Mouse (Mus musculus) forebrain, embryonic 13.5 days (tissue): ENCODE results near the gene Hsdl2. TPM values are rescaled to one million over a fixed set of nuclear protein-coding genes. Genes with fewer than 3 reads are reported as not detected.
"Not testable (repeated sequence)": the region's sequence is repeated elsewhere in the genome, so short reads cannot be mapped to it uniquely, and the experiment has no call there.

ENCODE experiments used
- ATAC-seq: fragments of 200-750 bp; cut with Nextera tagmentation; 2 replicates; pipeline ENCODE4 v1.8.0; 2017
- H3K27ac ChIP-seq: fragments of 300-500 bp; sonication (generic); 2 replicates; pipeline ENCODE4 v1.5.1; 2015; ENCODE audit warnings: inconsistent platforms, mild to moderate bottlenecking, moderate library complexity
- H3K27me3 ChIP-seq: fragments of 300-500 bp; sonication (generic); 2 replicates; pipeline ENCODE4 v1.6.1; 2015; ENCODE audit warnings: mild to moderate bottlenecking, inconsistent platforms
- H3K36me3 ChIP-seq: fragments of 300-500 bp; sonication (generic); 2 replicates; pipeline ENCODE4 v1.6.1; 2015; ENCODE audit warnings: mild to moderate bottlenecking, inconsistent platforms; ENCODE audit not compliant: poor library complexity, severe bottlenecking
- H3K4me1 ChIP-seq: fragments of 300-500 bp; sonication (generic); 2 replicates; pipeline ENCODE4 v1.6.1; 2015; ENCODE audit warnings: inconsistent platforms
- H3K4me2 ChIP-seq: fragments of 300-500 bp; sonication (generic); 2 replicates; pipeline ENCODE4 v1.6.1; 2015; ENCODE audit warnings: inconsistent platforms, mild to moderate bottlenecking, moderate library complexity
- H3K4me3 ChIP-seq: fragments of 300-500 bp; sonication (generic); 2 replicates; pipeline ENCODE4 v1.5.1; 2015; ENCODE audit warnings: mild to moderate bottlenecking, inconsistent platforms
- H3K9ac ChIP-seq: fragments of 300-500 bp; sonication (generic); 2 replicates; pipeline ENCODE4 v1.6.1; 2015; ENCODE audit warnings: mild to moderate bottlenecking, inconsistent platforms
- H3K9me3 ChIP-seq: fragments of 300-500 bp; sonication (generic); replicated peaks from 2 replicates; pipeline ENCODE4 v1.6.1; 2016; ENCODE audit warnings: inconsistent platforms
- WGBS: fragments of 180-500 bp; shearing (Covaris S2); methylation state at CpG from one replicate; pipeline ENCODE4 v1.1.7; 2015; 5-methylcytosine and 5-hydroxymethylcytosine counted together
- polyA plus RNA-seq: library from polyadenylated mRNA; unstranded; fragments of >200 nt; fragmentation: Nextera tagmentation; extraction: Ambion mirVana; gene quantifications from 2 replicates; pipeline ENCODE4 v1.2.1, GENCODE M21; 2015

The Hsdl2 gene
- polyA plus RNA-seq, 1 experiment from 2014 or later: 24.0 TPM

DNA sequence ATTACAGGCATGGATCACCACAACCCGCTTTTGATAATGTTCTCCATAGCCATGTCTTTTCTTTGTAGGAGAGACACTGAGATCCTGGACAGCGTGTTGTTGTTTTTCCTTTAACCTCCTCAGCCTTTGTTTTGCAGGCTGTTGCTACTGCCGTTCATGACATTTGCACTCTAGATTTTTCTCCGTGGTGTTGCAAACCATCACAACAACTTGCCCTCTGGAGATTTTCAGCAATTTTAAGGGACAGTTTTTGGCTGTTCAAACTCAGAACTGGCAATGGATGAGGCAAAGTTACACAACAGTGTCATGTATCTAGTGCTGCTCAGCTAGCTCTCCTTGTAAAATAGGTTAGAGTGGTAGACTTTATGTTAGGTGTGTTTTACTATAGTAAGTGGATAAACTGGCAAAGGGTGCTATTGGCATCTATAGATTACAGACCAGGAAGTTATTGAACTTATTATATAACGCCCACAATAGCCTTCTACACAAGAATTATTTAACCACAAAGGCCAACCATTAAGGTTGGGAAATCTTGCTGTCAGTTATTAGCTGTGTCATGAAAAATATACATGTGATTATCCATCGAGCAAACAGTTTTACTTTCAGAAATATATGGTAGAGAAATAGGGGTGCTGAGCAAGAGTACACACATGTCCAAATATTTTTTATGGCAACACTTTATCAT is 13.6 kb upstream of the Hsdl2 start:
- Histone ChIP-seq H3K27ac (no peak overlapping the region), H3K9me3 (0 out of 2 replicates have a peak, but pooled peaks cover 4% of the 10 kb centered on the region), H3K4me3 (no peak overlapping the region), H3K36me3 (no peaks in the 10 kb centered on the region), H3K27me3 (no peaks in the 10 kb centered on the region), H3K9ac (no peak overlapping the region), H3K4me1 (no peaks in the 10 kb centered on the region), H3K4me2 (no peak overlapping the region)
- no peak for ATAC-seq
- WGBS: 85% methylated on average over 6 of the region's 6 CpGs

DNA sequence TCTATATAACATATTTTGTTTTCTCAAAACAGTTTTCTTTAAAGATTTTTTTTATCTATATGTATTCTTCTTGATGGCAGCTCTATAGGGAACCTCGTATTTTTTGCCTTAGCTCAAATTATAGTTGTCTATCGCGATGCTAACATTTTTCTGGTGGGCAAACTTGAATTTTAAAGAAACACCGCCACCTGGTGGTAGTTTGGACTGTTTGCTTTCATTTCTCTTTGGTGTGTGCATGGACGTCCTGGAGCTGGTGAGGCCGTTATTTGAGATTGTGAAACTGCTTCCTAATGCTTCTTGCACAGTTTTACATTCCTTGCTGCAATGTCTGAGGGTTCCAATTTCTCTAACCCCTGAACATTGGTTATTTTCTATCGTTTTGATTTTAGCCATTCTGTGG is 11.8 kb upstream of the Hsdl2 start:
- Histone ChIP-seq H3K9ac (no peak overlapping the region), H3K27me3 (no peaks in the 10 kb centered on the region), H3K9me3 (0 out of 2 replicates have a peak, but pooled peaks cover 4% of the 10 kb centered on the region), H3K36me3 (no peaks in the 10 kb centered on the region), H3K4me1 (no peaks in the 10 kb centered on the region), H3K27ac (no peak overlapping the region), H3K4me2 (no peak overlapping the region), H3K4me3 (no peak overlapping the region)
- peak; percentile 65 for ATAC-seq
- 4% methylated on average over 7 of the region's 7 CpGs for WGBS

DNA sequence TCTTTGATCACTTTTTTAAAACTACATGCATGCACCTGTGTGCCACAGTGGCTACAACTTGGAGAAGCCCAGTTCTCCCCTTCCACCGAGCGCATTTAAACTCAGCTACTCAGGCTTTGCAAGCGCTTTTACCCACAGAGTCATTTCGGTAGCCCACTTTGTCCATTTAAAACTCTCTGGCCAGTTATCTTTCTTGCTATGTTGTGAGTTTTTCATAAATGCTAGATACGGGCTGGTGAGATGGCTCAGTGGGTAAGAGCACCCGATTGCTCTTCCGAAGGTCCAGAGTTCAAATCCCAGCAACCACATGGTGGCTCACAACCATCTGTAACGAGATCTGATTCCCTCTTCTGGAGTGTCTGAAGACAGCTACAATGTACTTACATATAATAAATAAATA is 10.8 kb upstream of the Hsdl2 start:
- ATAC-seq, H3K36me3 ChIP-seq, H3K4me3 ChIP-seq, H3K27ac ChIP-seq, H3K27me3 ChIP-seq, H3K9me3 ChIP-seq, H3K4me2 ChIP-seq, H3K9ac ChIP-seq, H3K4me1 ChIP-seq: not testable (repeated sequence)
- 93% methylated on average over 8 of the region's 8 CpGs for WGBS

DNA sequence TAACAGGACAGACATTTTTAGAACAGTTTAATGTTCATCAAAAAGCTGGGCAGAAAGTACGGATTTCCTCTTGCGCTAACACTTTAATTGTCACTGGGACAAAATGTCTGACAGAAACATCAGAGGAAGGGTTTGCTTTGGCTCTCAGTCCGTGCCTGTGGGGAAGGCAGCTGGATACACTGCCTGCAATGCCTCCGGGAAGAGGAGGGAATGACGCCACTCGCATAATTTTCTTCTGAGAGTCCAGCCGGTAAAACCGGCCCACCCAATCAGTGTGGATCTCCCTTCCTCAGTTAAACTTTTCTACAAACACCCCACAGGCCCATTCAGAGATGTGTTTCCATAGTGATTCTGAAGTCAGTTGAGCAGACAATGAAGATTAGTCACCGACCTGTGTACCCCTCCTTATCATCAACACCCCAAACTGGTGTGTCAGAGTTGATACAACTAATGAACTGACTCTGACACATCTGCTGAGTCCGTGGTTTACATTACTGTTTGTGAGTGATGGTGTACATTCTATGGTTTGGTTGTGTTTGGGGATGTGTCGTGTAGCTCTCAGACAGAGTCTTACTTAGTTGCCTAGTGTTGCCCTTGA is 8.7 kb upstream of the Hsdl2 start:
- Histone ChIP-seq H3K9ac (no peak overlapping the region), H3K4me1 (no peaks in the 10 kb centered on the region), H3K27me3 (no peaks in the 10 kb centered on the region), H3K4me3 (no peak overlapping the region), H3K9me3 (no peaks in the 10 kb centered on the region), H3K36me3 (no peaks in the 10 kb centered on the region), H3K4me2 (no peak overlapping the region), H3K27ac (no peak overlapping the region)
- WGBS: 84% methylated on average over 11 of the region's 11 CpGs
- no peak for ATAC-seq

DNA sequence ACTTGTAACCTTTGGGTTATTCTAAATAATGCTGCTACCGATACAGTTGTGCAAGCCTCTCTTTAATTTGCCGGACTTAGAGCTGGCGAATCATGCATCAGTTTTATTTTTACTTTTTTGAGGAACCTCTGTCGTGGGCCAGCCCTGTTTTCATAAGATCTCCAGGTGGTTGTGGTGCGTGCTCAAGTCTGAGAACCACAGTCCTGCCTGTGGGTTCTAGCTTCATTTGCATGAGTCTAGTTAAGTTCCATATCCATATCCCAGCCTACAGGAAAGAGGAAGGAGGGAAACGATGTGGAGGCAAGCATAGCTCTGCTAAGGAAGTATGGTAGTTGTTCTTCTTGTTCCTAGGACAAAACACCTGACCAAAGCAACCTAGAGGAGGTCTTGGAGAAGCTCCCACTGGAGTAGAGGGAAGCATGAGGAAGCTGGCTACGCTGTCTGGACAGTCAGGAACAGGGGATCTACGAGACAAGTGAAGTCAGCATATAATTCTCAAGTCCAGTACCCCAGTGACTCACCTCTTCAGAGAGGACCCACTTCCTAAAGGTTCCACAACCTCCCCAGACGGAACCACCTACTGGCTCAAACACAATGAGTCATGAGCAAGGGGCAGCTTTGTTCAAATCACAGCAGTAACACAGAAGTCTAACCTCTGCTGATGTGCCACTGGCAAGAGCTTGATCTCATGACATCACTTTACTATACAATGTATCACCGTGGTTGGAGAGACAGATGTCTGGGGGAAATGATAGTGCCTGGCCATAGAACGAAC is 6.0 kb upstream of the Hsdl2 start:
- H3K27ac ChIP-seq: no peak overlapping the region
- H3K4me3 ChIP-seq: no peak overlapping the region
- H3K4me2 ChIP-seq: no peak overlapping the region
- WGBS: 88% methylated on average over 11 of the region's 11 CpGs
- no peaks in the 10 kb centered on the region for H3K27me3 ChIP-seq
- H3K9me3 ChIP-seq: no peaks in the 10 kb centered on the region
- no peak for ATAC-seq
- peaks cover 3% of the 10 kb centered on the region; the same call in 1 of the 2 replicates for H3K4me1 ChIP-seq
- H3K36me3 ChIP-seq: no peaks in the 10 kb centered on the region
- H3K9ac ChIP-seq: no peak overlapping the region

GRCm38 (mm10) chr4:59580495-59581281 is 675 bp upstream of the Hsdl2 start:
- H3K27me3 ChIP-seq: no peaks in the 10 kb centered on the region
- WGBS: under 1% methylated on average over 23 of the region's 23 CpGs

DNA sequence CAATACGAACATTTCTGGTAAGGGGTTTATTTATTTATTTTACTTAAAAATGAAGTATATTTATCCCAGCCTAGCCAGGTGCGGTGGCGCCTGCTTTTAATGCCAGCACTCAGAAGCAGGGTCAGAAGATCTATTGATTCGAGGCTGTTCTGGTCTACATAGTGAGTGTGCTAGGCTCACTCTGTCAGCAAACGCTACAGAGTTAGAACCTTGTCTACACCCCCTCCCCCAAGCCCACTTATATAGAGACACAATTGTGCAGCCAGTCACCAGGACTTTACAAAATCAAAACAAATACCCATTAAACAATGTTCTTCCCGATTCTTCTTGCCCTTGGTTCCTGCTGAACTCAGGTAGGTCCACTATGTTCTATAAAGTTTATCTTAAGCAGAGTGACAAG is 823 bp downstream of the Hsdl2 start:
- Histone ChIP-seq H3K4me3 (peak overlapping the region; percentile 65), H3K4me2 (peak overlapping the region; percentile 81), H3K27me3 (no peaks in the 10 kb centered on the region), H3K9ac (0 out of 2 replicates have a peak overlapping the region, but pooled peaks have one; percentile 65), H3K27ac (no peak overlapping the region), H3K9me3 (no peaks in the 10 kb centered on the region), H3K4me1 (peaks cover 15% of the 10 kb centered on the region), H3K36me3 (no peaks in the 10 kb centered on the region)
- no peak for ATAC-seq
- 26% methylated on average over 6 of the region's 6 CpGs for WGBS

More at GRCm38 (mm10) chr4:59580495-59581281, 675 bp upstream of the Hsdl2 start:
- Histone ChIP-seq H3K4me1 (peaks cover 15% of the 10 kb centered on the region), H3K4me3 (peak overlapping the region; percentile 65), H3K36me3 (no peaks in the 10 kb centered on the region), H3K27ac (peak overlapping the region; percentile 86), H3K9me3 (no peaks in the 10 kb centered on the region), H3K4me2 (peak overlapping the region; percentile 81), H3K9ac (peak overlapping the region; percentile 76)
- peak; percentile 39 for ATAC-seq

GRCm38 (mm10) chr4:59585097-59585496 is 3.7 kb downstream of the Hsdl2 start:
- Histone ChIP-seq H3K27me3 (no peaks in the 10 kb centered on the region), H3K4me2 (no peak overlapping the region)

DNA sequence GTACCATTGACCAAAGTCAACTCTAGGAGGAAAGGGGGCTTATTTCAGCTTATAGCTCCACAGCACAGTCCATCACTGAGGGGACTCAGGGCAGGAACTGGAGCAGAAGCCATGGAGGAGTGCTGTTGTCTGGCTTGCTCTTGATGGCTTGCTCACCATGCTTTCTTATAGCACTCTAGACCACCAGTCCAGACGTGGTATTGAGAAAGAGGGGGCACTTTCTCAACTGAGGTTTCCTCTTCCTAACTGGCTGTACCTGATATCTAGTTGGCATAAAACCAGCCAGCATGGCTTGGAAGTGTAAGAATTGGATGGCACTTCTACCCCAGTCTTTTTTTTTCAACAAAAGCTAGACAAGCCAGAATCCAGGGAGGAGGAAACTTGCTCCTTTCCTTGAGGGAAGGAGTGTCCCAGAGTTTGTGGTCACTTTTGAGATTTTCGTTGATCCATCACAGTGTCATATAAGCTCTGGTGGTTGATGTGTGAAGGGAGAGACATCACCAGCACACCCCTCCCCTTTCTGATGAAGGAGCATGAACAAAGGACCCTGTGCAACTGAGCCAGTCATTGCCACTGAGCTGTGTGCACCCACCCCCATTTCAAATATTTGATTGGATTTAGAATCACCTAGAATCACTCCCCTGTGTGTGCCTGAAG is 6.0 kb downstream of the Hsdl2 start:
- Histone ChIP-seq H3K27ac (no peak overlapping the region), H3K9ac (no peak overlapping the region), H3K4me1 (no peaks in the 10 kb centered on the region), H3K9me3 (no peaks in the 10 kb centered on the region), H3K36me3 (no peaks in the 10 kb centered on the region), H3K4me2 (no peak overlapping the region), H3K4me3 (no peak overlapping the region), H3K27me3 (no peaks in the 10 kb centered on the region)
- ATAC-seq: no peak
- WGBS: 80% methylated on average over 2 of the region's 2 CpGs

More at GRCm38 (mm10) chr4:59585097-59585496, 3.7 kb downstream of the Hsdl2 start:
- no peak for ATAC-seq
- no peak overlapping the region for H3K4me3 ChIP-seq
- H3K36me3 ChIP-seq: no peaks in the 10 kb centered on the region
- H3K9me3 ChIP-seq: no peaks in the 10 kb centered on the region
- peaks cover 14% of the 10 kb centered on the region for H3K4me1 ChIP-seq
- H3K27ac ChIP-seq: no peak overlapping the region
- 87% methylated on average over 5 of the region's 5 CpGs for WGBS
- H3K9ac ChIP-seq: no peak overlapping the region

DNA sequence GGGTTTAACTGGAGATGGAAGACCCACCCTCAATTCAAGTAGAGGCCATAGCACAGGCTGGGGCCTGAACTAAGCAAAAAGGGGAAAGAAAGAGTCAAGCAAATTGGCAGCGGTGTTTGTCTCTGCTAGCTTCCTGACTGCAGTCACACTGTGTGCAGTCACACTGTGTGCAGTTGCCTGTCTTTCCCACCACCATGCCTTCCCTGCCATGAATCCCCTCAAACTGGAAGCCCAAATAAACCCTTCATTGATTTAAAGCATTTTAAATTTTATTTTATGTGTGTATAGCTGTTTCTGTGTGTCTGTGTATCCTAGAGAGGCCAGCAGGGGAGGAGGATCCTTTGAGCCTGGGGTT is 6.5 kb downstream of the Hsdl2 start:
- H3K27me3 ChIP-seq: no peaks in the 10 kb centered on the region
- H3K4me1 ChIP-seq: no peaks in the 10 kb centered on the region
- H3K9me3 ChIP-seq: no peaks in the 10 kb centered on the region
- H3K27ac ChIP-seq: no peak overlapping the region
- H3K36me3 ChIP-seq: no peaks in the 10 kb centered on the region
- no peak overlapping the region for H3K4me2 ChIP-seq
- H3K9ac ChIP-seq: no peak overlapping the region
- no peak overlapping the region for H3K4me3 ChIP-seq
- ATAC-seq: no peak
- WGBS: 95% methylated on average over 1 of the region's 1 CpGs

DNA sequence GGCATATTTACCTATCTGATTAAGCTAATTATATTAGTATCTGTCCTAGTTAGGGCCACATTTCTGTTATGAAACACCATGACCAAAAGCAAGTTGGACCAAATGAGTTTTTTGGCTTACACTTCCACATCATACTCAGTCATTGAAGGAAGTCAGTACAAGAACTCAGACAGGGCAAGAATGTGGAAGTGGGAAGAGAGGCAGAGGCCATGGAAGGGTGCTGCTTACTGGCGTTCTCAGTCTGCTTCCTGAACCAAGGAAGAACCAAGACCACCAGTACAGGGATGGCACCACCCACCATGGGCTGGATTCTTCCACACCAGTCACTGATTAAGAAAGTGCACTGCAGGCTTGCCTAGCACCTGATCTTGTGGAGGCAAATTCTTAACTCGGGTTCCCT is 13.3 kb downstream of the Hsdl2 start:
- no peak overlapping the region for H3K27ac ChIP-seq
- no peaks in the 10 kb centered on the region for H3K36me3 ChIP-seq
- H3K4me3 ChIP-seq: no peak overlapping the region
- no peak overlapping the region for H3K9ac ChIP-seq
- no peaks in the 10 kb centered on the region for H3K27me3 ChIP-seq
- ATAC-seq: no peak
- no peak overlapping the region for H3K4me2 ChIP-seq
- no peaks in the 10 kb centered on the region for H3K4me1 ChIP-seq
- WGBS: 80% methylated on average over 2 of the region's 2 CpGs
- no peaks in the 10 kb centered on the region for H3K9me3 ChIP-seq
